Mouse (Mus musculus) erythroblast, embryonic 14.5 days (primary cell): ENCODE results near the gene Pard3.

Source experiments
- GATA1 ChIP-seq: IDR thresholded peaks from 2 replicates; pipeline ENCODE4 v1.6.1; 2012; ENCODE audit warnings: low read length, inconsistent platforms, mixed read lengths
- TAL1 ChIP-seq: IDR thresholded peaks from 3 replicates; pipeline ENCODE4 v1.6.1; 2012; ENCODE audit warnings: low read length, inconsistent platforms, mixed read lengths

DNA sequence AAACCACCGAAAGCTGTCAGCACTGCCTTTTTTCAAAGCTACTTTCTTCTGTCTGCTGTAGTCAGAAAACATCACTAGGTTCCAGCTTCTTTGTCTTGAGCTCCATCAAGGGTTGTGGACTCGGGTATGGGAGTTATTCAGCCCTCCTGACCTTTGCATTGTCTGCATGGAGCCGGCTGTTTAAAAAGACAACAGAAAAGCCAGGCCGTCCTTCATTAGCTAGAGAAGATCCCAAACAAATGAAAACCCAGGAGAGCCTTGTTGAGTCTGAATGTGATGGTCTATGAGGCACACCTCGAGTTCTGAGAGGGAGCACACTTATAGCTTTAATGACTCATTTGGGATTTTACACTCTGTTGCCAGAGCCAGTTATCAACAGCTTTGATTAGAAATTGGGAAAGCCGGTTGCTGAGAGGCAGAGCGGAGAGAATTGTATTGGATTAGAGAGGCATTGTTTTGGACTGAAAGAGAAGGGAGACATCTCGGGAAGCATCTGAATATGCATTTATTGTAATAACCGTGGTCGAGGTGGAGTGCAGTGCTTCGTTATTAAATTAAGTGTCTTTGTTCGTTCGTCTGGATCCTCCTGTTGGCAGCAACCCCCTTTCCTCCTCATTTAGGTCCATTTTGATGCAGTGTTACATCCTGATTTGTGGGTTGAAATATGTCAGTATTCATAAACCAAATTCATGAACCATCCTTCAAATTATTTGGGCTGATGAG lies 435.5 kb downstream of the Pard3 start:
- TF ChIP-seq GATA1 = no peak
- no peak for TF ChIP-seq TAL1
